In the genomic region with DNA sequence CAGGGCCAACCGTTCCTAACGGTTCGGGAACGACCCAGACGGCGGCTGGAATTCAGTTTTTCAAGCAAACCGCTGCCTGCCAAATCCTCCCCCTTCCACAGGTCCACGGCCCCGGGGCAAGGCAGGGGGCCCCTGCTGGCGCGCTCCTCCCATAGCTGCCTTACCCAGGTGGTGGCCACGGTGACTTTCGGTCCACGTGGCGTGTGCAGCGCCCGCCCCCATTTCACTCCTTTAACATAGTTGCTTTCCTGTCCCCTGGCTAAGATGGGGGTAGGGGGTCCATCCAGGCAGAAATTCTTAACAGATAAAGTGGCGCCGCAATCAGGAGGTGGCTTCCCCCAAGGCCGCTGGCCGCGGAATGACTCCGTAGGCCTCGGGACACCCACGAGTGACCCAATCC, we compare ENCODE assay signal across 8 mouse cellular contexts. TPM values are rescaled to one million over a fixed set of nuclear protein-coding genes. Genes with fewer than 3 reads are reported as not detected.
DNase-seq lines count a peak whose midpoint lies in the region; ATAC-seq and TF ChIP-seq lines count a peak whose summit lies in the region.

No protein-coding gene starts in this region.

- H3K27ac ChIP-seq in heart, adult 2 months = no peak overlapping the region
- peak overlapping the region; percentile 67 for H3K27ac ChIP-seq in forebrain, embryonic 14.5 days (ENCODE audit: low read depth, low read length)
- no peak overlapping the region for H3K27ac ChIP-seq in liver, embryonic 11.5 days (ENCODE audit: low read depth, low read length)
- no peak overlapping the region for H3K27ac ChIP-seq in stomach, embryonic 15.5 days

- H3K27me3 ChIP-seq in heart, adult 2 months (ENCODE audit: control insufficient read depth, insufficient read depth, low read length) = no peaks in the 10 kb centered on the region
- H3K27me3 ChIP-seq in E14TG2a.4 (ENCODE audit: insufficient read depth, low read length) = peaks cover 40% of the 10 kb centered on the region
- no peaks in the 10 kb centered on the region for H3K27me3 ChIP-seq in forebrain, embryonic 14.5 days (replicated peaks; ENCODE audit: control insufficient read depth, insufficient read depth, low read length)
- H3K27me3 ChIP-seq in liver, embryonic 11.5 days (replicated peaks; ENCODE audit: control insufficient read depth, insufficient read depth, low read length) = no peaks in the 10 kb centered on the region; the same call in 1 of the 2 replicates
- no peaks in the 10 kb centered on the region for H3K27me3 ChIP-seq in stomach, embryonic 15.5 days (replicated peaks)

- H3K9me3 ChIP-seq in E14TG2a.4 (ENCODE audit: low read length) = peaks cover 20% of the 10 kb centered on the region
- no peaks in the 10 kb centered on the region for H3K9me3 ChIP-seq in forebrain, embryonic 14.5 days (replicated peaks; ENCODE audit: control insufficient read depth, low read length)
- H3K9me3 ChIP-seq in liver, embryonic 11.5 days (ENCODE audit: control insufficient read depth, low read length) = no peaks in the 10 kb centered on the region
- no peaks in the 10 kb centered on the region for H3K9me3 ChIP-seq in stomach, embryonic 15.5 days

- TF ChIP-seq CTCF in heart, adult 2 months (IDR thresholded peaks at IDR 0.05) = no peak
- TF ChIP-seq CTCF in E14TG2a.4 (conservative IDR thresholded peaks at IDR 0.05; ENCODE audit: low read length) = no peak

- no peaks in the 10 kb centered on the region; the same call in 1 of the 2 replicates for H3K4me1 ChIP-seq in heart, adult 2 months (ENCODE audit: control insufficient read depth, insufficient read depth, low read length)
- peaks cover 6% of the 10 kb centered on the region; the same call in 1 of the 2 replicates for H3K4me1 ChIP-seq in E14TG2a.4 (replicated peaks; ENCODE audit: low read depth, low read length)
- 0 out of 2 replicates have a peak, but pooled peaks cover 7% of the 10 kb centered on the region for H3K4me1 ChIP-seq in forebrain, embryonic 14.5 days (ENCODE audit: control insufficient read depth, insufficient read depth, low read length)
- H3K4me1 ChIP-seq in liver, embryonic 11.5 days (replicated peaks; ENCODE audit: control insufficient read depth, insufficient read depth, low read length) = peaks cover 3% of the 10 kb centered on the region
- peaks cover 10% of the 10 kb centered on the region for H3K4me1 ChIP-seq in stomach, embryonic 15.5 days

- WGBS in heart, adult 2 months = 8% methylated on average over 25 of the region's 25 CpGs
- WGBS in forebrain, embryonic 14.5 days = 4% methylated on average over 25 of the region's 25 CpGs
- WGBS in liver, embryonic 11.5 days = 14% methylated on average over 25 of the region's 25 CpGs
- 8% methylated on average over 25 of the region's 25 CpGs for WGBS in stomach, embryonic 15.5 days

- peak overlapping the region; percentile 57 for H3K4me3 ChIP-seq in heart, adult 2 months
- H3K4me3 ChIP-seq in E14TG2a.4 (replicated peaks; ENCODE audit: low read length) = peak overlapping the region; percentile 69
- peak overlapping the region; percentile 57 for H3K4me3 ChIP-seq in forebrain, embryonic 14.5 days (ENCODE audit: low read depth, low read length)
- peak overlapping the region; percentile 53 for H3K4me3 ChIP-seq in liver, embryonic 11.5 days (ENCODE audit: low read depth, low read length)
- H3K4me3 ChIP-seq in stomach, embryonic 15.5 days (replicated peaks) = peak overlapping the region; percentile 55

- H3K9ac ChIP-seq in heart, adult 2 months (ENCODE audit: low read depth, low read length) = peak overlapping the region; percentile 27
- peak overlapping the region; percentile 76 for H3K9ac ChIP-seq in forebrain, embryonic 14.5 days (ENCODE audit: low read length)
- peak overlapping the region; percentile 58 for H3K9ac ChIP-seq in liver, embryonic 11.5 days (ENCODE audit: low read depth, low read length)
- H3K9ac ChIP-seq in stomach, embryonic 15.5 days = peak overlapping the region; percentile 16; the same call in 1 of the 2 replicates

- H3K79me2 ChIP-seq in heart, adult 2 months (replicated peaks; ENCODE audit: control insufficient read depth, insufficient read depth, low read length) = no peaks in the 10 kb centered on the region

- TF ChIP-seq EP300 in heart, adult 2 months (IDR thresholded peaks at IDR 0.05; ENCODE audit: insufficient read depth, low read depth, low read length) = no peak

- H3K36me3 ChIP-seq in heart, adult 2 months (ENCODE audit: control insufficient read depth, insufficient read depth, low read length) = no peaks in the 10 kb centered on the region
- no peaks in the 10 kb centered on the region for H3K36me3 ChIP-seq in E14TG2a.4 (ENCODE audit: insufficient read depth, low read length)
- H3K36me3 ChIP-seq in forebrain, embryonic 14.5 days (ENCODE audit: control insufficient read depth, insufficient read depth, low read length) = no peaks in the 10 kb centered on the region
- H3K36me3 ChIP-seq in liver, embryonic 11.5 days (ENCODE audit: control insufficient read depth, insufficient read depth, low read length) = no peaks in the 10 kb centered on the region
- no peaks in the 10 kb centered on the region for H3K36me3 ChIP-seq in stomach, embryonic 15.5 days

- ATAC-seq in forebrain, embryonic 14.5 days = peak; percentile 62
- peak; percentile 44 for ATAC-seq in liver, embryonic 11.5 days (replicated peaks; ENCODE audit: low FRiP score)
- peak; percentile 13; the same call in 1 of the 2 replicates for ATAC-seq in stomach, embryonic 15.5 days (ENCODE audit: insufficient read depth, low FRiP score, low read depth)

- no peak for TF ChIP-seq POLR2A in heart, adult 2 months (IDR thresholded peaks at IDR 0.05; ENCODE audit: insufficient read depth, low read depth, low read length)

- DNase-seq in heart, adult 2 months = no peak
- DNase-seq in heart, postnatal 25 days (ENCODE audit: low spot score) = no peak
- no peak for DNase-seq in forebrain, embryonic 14.5 days (ENCODE audit: low spot score)
- DNase-seq in liver, embryonic 11.5 days (ENCODE audit: low spot score) = no peak
- DNase-seq in spleen, adult 18-20 months = no peak
- no peak for DNase-seq in ovary, postnatal 36 days (ENCODE audit: low spot score)

- intact Hi-C loops in heart, adult 2 months (cut with DNase I) = no loop called here
- intact Hi-C loops in heart, postnatal 25 days (cut with DNase I) = no loop called here

- peak overlapping the region; percentile 89 for H3K4me2 ChIP-seq in forebrain, embryonic 14.5 days (ENCODE audit: low read length)
- H3K4me2 ChIP-seq in liver, embryonic 11.5 days = peak overlapping the region; percentile 84
- H3K4me2 ChIP-seq in stomach, embryonic 15.5 days = peak overlapping the region; percentile 95

RNA-seq across cellular contexts. Expression of a gene that starts 0.5 kb away (rescaled TPM):
- 1 to 10 TPM; 3.9 to 4.9 TPM for total RNA-seq in heart, adult 2 months (2021)
- polyA plus RNA-seq in heart, adult 2 months (2012; rRNA removed) = 0.64 and 0.82 TPM in 2 replicates
- 1 to 10 TPM; 3.2 to 3.6 TPM for total RNA-seq in heart, postnatal 25 days (2021)
- polyA plus RNA-seq in forebrain, embryonic 14.5 days (2014; fragmentation: Nextera tagmentation; extraction: Ambion mirVana) = 59.8 and 61.9 TPM in 2 replicates
- 10.4 and 11.4 TPM in 2 replicates for polyA plus RNA-seq in liver, embryonic 11.5 days (2014; fragmentation: Nextera tagmentation; extraction: Ambion mirVana)
- polyA plus RNA-seq in stomach, embryonic 15.5 days (2015; fragmentation: Nextera tagmentation; extraction: Ambion mirVana) = 9.4 and 10.6 TPM in 2 replicates

RNA-seq across cellular contexts. Expression of a gene that starts 14.2 kb away (rescaled TPM):
- under 1 TPM; 0.05 to 0.09 TPM for total RNA-seq in heart, adult 2 months (2021)
- polyA plus RNA-seq in heart, adult 2 months (2012; rRNA removed) = 0.04 and 0.09 TPM in 2 replicates
- total RNA-seq in heart, postnatal 25 days (2021) = under 1 TPM; 0.06 to 0.08 TPM
- polyA plus RNA-seq in forebrain, embryonic 14.5 days (2014; fragmentation: Nextera tagmentation; extraction: Ambion mirVana) = 0.33 and 0.42 TPM in 2 replicates
- 0.05 TPM in 1 of 2 replicates, not detected in the other for polyA plus RNA-seq in liver, embryonic 11.5 days (2014; fragmentation: Nextera tagmentation; extraction: Ambion mirVana)
- polyA plus RNA-seq in stomach, embryonic 15.5 days (2015; fragmentation: Nextera tagmentation; extraction: Ambion mirVana) = 0.49 and 0.51 TPM in 2 replicates

RNA-seq across cellular contexts. Expression of a gene that starts 30.6 kb away (rescaled TPM):
- 10 to 100 TPM; 62.0 to 64.1 TPM for total RNA-seq in heart, adult 2 months (2021)
- 43.9 and 65.8 TPM in 2 replicates for polyA plus RNA-seq in heart, adult 2 months (2012; rRNA removed)
- total RNA-seq in heart, postnatal 25 days (2021) = 10 to 100 TPM; 70.7 to 70.9 TPM
- 57.2 and 58.6 TPM in 2 replicates for polyA plus RNA-seq in forebrain, embryonic 14.5 days (2014; fragmentation: Nextera tagmentation; extraction: Ambion mirVana)
- 84.9 and 87.3 TPM in 2 replicates for polyA plus RNA-seq in liver, embryonic 11.5 days (2014; fragmentation: Nextera tagmentation; extraction: Ambion mirVana)
- polyA plus RNA-seq in stomach, embryonic 15.5 days (2015; fragmentation: Nextera tagmentation; extraction: Ambion mirVana) = 66.3 and 68.6 TPM in 2 replicates

RNA-seq across cellular contexts. Expression of a gene that starts 31.2 kb away (rescaled TPM):
- total RNA-seq in heart, adult 2 months (2021) = not detected
- 1.1 and 2.2 TPM in 2 replicates for polyA plus RNA-seq in heart, adult 2 months (2012; rRNA removed)
- total RNA-seq in heart, postnatal 25 days (2021) = not detected
- 0.38 and 0.78 TPM in 2 replicates for polyA plus RNA-seq in forebrain, embryonic 14.5 days (2014; fragmentation: Nextera tagmentation; extraction: Ambion mirVana)
- 0.51 and 0.53 TPM in 2 replicates for polyA plus RNA-seq in liver, embryonic 11.5 days (2014; fragmentation: Nextera tagmentation; extraction: Ambion mirVana)
- polyA plus RNA-seq in stomach, embryonic 15.5 days (2015; fragmentation: Nextera tagmentation; extraction: Ambion mirVana) = 0.79 and 1.5 TPM in 2 replicates

RNA-seq across cellular contexts. Expression of a gene that starts 39.9 kb away (rescaled TPM):
- total RNA-seq in heart, adult 2 months (2021) = 10 to 100 TPM; 36.1 to 44.8 TPM
- 25.7 and 26.7 TPM in 2 replicates for polyA plus RNA-seq in heart, adult 2 months (2012; rRNA removed)
- total RNA-seq in heart, postnatal 25 days (2021) = 10 to 100 TPM; 22.3 to 38.7 TPM
- polyA plus RNA-seq in forebrain, embryonic 14.5 days (2014; fragmentation: Nextera tagmentation; extraction: Ambion mirVana) = 1.0 and 1.4 TPM in 2 replicates
- 0.43 and 1.0 TPM in 2 replicates for polyA plus RNA-seq in liver, embryonic 11.5 days (2014; fragmentation: Nextera tagmentation; extraction: Ambion mirVana)
- polyA plus RNA-seq in stomach, embryonic 15.5 days (2015; fragmentation: Nextera tagmentation; extraction: Ambion mirVana) = 7.0 and 7.6 TPM in 2 replicates

Comparison
In these comparisons a context has a peak if more than half of its experiments do, and no peak if none do; other contexts are left out.
1. H3K9ac ChIP-seq: peak in every context shown above with its lines; median percentile 76 in forebrain, embryonic 14.5 days; 58 in liver, embryonic 11.5 days; 27 in heart, adult 2 months; 16 in stomach, embryonic 15.5 days.